Mouse (Mus musculus) A20 (cell line): ENCODE data around the gene Fat1.

Experiments used
- DNase-seq: peaks from one replicate; pipeline ENCODE4 v3.0.0-alpha.2; 2011; ENCODE audit warnings: low read depth, low spot score

Fat1 gene

DNA sequence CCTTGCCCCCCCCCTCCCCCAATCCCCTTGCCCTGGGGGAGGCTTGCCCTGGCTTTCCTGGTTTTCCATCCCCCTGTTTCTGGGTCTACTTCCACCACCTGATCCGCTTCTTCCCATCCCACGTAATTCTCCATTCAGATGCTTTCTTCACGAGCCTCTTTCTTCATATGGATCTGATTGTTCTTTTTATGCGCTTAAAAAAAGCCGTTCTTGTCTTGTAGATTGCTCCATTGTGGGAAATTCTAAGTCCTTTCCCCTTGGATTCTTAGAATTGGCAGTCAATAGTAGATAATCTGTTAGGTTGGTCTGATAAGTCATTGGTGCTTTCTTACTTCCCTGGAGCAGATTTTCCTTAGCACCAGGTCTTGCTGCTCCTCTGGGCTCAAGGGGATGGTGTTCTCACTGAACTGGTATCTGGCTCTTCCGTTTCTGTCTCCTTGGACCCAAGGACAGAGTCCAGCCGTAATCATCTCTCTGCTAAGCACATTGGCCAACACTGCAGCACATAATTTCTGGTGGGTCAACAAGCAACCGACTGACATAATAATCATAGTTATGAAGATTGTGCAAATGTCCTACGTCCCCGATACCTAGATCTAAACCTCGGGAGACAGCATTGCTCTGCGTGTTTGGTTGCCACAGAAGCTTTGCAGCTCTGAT, 27.5 kb downstream of the Fat1 start:
- DNase-seq = no peak

GRCm38 (mm10) chr8:44967521-44968039, 32.3 kb downstream of the Fat1 start:
- DNase-seq = no peak

DNA sequence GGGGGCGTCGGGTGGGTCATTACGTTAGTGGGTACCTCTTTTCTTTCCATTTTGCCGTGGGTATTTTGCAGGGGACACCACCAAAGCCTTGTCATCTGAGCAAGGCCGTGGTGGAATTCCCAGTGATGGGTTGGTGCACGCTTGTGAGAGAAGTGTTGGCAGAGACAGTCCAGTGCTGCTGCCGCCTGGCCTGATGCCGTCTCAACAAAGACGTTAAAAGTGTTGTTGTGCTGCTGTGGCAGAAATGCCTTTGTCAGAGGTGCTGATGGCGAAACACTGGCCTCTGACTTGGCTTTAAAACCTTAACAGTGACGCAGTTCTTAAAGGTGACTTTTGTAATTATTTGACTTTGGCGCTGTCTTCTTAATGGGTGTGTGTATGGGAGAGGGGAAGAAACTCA, 34.8 kb downstream of the Fat1 start:
- DNase-seq = no peak

DNA sequence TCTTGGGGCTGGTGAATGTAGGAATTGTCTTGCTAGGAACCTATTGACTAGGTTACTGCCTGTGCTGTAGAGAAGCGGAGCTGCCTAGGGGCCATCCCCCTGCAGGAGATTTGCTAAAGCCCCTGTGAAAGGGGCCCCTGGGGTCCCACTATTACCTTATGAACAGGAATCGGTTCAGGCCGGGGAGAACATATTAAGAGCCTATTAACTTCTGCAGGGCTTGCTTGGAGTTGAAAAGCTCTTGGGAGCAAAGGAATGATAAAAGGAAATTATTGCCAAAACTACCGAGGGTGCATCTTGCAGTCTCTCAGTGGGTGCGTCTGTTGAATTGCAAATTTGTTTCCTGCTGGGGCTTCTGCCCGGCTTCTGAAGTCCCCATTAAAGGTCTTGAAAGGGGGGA, 36.1 kb downstream of the Fat1 start:
- no peak for DNase-seq

DNA sequence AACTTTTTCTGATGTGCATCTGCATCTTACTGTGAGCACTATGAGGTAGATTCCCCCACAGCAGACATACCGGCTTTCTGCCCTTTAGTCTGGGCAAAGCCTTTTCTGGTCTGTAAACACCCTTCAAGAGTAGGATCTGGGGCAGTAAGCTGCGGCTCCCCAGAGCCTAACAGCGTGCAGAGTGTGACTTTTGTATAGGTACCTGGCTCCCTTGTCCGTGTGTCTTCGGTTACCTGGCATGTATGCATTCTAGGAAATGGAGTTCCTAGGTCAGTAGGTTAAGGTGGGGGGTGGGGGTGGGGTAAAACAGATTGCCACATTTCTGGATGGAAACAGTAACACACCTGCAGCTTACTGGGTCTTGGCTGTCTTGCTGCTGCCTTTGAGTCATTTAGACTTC, 36.7 kb downstream of the Fat1 start:
- no peak for DNase-seq

GRCm38 (mm10) chr8:44975113-44975512, 39.9 kb downstream of the Fat1 start:
- no peak for DNase-seq

GRCm38 (mm10) chr8:44975654-44976053, 40.4 kb downstream of the Fat1 start:
- no peak for DNase-seq

- no peak for DNase-seq
These were observed 43.4 kb downstream of the Fat1 start for GRCm38 (mm10) chr8:44978622-44979021.

- DNase-seq = no peak
These were observed 44.0 kb downstream of the Fat1 start for GRCm38 (mm10) chr8:44979245-44979644.

- no peak for DNase-seq
These were observed 44.8 kb downstream of the Fat1 start for GRCm38 (mm10) chr8:44980030-44980429.

GRCm38 (mm10) chr8:44985326-44986288, 50.4 kb downstream of the Fat1 start:
- DNase-seq = no peak

GRCm38 (mm10) chr8:44991700-44992487, 56.6 kb downstream of the Fat1 start:
- no peak for DNase-seq

DNA sequence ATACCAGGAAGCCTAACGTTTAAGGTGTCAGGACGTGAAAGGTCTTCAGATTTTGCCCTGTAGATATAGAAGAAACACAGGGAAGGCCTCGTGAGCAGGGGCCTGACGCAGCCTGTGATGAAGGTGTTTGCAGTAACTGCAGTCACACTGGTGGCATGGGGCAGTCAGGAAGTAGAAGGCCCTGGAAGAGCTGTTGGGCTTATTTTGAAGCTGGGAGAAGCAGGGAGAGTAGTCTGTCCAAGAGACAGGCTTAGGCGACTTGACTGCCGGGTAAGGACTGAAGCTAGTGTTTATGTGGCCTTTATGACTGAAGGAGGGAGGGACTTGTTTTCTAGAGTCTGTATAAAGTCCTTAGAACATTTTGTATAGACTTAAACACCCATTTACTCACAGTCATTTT, 57.4 kb downstream of the Fat1 start:
- DNase-seq = no peak

DNA sequence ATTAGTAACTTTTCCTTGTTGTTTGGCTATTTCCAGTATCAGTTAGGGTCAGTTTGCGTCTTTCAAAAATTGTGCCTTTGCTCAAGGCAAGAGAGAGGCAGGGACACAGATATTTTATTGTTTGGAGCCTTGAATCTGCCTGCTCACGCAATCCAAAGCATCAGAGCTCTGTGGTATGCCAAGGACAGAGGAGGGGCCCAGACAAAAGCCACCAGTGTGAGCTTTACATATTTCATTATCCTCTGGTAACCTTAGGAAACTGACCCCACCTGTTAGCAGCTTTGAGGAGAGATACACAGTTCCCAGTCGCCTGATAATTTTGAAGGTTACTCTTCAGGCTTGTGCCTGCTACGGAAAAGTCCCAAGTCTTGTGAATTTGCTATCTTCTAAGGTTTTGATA, 58.1 kb downstream of the Fat1 start:
- no peak for DNase-seq

GRCm38 (mm10) chr8:44996493-44996892, 61.2 kb downstream of the Fat1 start:
- no peak for DNase-seq

DNA sequence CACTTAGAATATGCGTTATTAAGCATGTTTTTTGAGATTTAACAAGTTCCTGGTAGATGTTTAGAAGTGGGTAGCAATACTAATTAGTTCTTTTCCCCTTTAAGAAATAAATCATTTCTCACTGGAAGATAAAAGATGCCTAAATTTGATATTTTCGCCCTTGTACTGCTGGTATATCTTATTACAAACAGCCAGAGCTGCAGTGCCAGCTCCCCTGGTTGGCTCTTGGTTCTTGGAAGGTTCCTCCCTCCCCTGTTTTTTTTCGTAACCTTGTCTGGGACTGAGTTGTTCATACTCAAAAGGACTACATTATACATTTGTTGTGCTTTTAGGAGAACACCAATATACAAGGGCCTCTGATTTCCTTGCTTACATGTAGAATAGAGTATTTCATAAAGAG, 62.1 kb downstream of the Fat1 start:
- no peak for DNase-seq

- no peak for DNase-seq
These were observed 62.6 kb downstream of the Fat1 start for GRCm38 (mm10) chr8:44997829-44998228.

- no peak for DNase-seq
These were observed 63.0 kb downstream of the Fat1 start for GRCm38 (mm10) chr8:44998275-44998674.

GRCm38 (mm10) chr8:44998681-44999277, 63.5 kb downstream of the Fat1 start:
- DNase-seq = no peak

DNA sequence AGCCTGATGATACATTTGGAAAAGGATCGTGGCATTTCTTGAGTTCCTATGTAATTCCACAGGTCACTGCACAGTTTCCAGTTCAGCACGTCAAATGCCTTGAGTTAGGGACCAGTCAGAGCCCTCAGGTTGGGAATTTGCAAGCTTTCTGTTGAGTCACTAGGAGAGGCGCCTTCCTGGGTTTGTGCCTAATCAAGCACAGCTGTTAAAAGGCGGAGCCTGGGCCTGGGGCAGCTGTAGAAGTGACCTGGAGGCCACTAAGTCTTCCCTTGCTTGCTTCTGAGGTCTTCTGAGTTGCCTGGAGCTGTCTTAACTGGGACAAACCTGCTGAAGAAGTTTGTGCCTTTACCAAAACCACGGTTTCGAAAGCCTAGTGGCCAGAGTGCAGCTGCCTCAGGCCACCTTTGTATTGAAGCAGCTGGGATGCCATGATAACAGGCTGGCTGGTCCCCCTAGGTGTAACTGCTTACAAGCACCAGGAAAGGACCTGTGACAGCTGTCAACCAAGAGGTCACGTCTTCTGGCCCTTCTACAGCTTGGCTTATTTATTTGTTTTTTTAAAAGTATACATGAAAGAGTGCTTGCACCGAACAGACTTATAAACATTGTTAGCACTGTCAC, 66.4 kb downstream of the Fat1 start:
- no peak for DNase-seq

GRCm38 (mm10) chr8:45002686-45003085, 67.4 kb downstream of the Fat1 start:
- no peak for DNase-seq
